Mouse (Mus musculus) left cerebral cortex, postnatal 14 days (tissue): ENCODE measurements around the gene Cog3. TPM values are rescaled to one million over a fixed set of nuclear protein-coding genes. Genes with fewer than 3 reads are reported as not detected.

ENCODE experiments used
- DNase-seq, 2 experiments: peaks; one replicate each; pipeline ENCODE4 v3.0.0; 2021 to 2022; ENCODE audit warnings: low spot score in 2 of 2, mixed read lengths in 1 of 2
- intact Hi-C: fragments of 180-260 bp; cut with DNase I; formaldehyde crosslinking; loops from one replicate; pipeline ENCODE4 v1.15.1; 2025
- total RNA-seq, 2 experiments: library from RNA; stranded (reverse); gene quantifications; 2 replicates each; pipeline ENCODE4 v1.2.3; 2021

The Cog3 gene
- total RNA-seq, 2 experiments from 2014 or later: 22.8 to 23.2 TPM

DNA sequence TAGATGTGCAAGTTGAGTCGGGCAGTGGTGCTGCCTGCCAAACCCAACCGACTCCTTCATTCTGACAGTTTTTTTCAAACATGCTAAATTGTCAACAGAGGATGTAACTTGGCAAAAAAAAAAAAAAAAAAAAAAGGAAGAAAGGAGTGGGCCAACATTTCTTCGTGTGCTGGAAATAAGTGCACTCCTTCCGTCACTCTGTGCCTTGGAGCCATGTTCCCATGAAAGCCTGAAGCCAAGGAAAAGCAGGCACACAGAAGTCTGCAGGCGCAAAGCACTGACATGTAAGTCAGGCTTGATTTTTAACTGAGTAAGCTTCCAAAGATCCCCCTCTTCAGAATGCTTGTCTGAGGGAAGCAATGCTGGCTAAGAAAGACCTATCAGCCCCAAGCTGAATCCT lies 41.6 kb downstream of the Cog3 start:
- intact Hi-C loops: loop anchor here (10.0 kb wide), 1 partner anchor 258 kb away; the partner anchor contains the start of gene Siah3
- DNase-seq: no peak

DNA sequence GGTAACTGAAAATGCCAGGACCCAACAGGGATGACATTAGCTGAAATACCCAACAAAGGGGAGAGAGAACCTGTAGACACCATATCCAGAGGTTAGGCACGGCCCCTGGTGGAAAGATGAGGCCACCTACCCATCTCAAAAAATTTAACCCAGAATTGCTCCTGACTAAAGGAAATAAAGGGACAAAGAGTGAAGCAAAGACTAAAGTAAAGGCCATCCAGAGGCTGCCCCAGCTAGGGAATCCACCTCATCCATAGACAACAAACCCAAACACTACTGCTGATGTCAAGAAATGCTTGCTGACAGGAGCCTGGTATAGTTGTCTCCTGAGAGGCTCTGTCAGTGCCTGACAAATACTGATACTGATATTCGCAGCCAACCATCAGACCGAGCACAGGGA lies 42.6 kb downstream of the Cog3 start:
- intact Hi-C loops: loop anchor here (10.0 kb wide), 1 partner anchor 257 kb away; the partner anchor contains the start of gene Siah3
- DNase-seq: no peak

DNA sequence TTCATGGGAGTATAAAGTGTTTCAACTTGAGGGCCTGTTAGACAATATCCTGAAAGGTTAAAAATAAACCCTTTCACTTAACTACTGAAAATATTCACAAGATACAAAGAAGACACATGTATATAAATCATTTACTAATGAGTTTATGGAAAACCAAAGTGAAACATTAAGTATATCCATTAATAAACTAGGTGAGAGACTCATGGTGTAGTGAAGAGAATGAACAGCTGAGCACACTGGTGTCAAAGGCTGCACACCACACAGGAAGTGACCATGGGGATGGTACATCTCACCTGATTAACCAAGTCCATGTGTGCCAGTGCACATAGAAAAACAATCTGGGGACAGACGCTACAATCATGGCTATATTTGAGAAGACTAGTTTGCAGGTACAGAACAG lies 45.3 kb downstream of the Cog3 start:
- intact Hi-C loops: loop anchor here (5.0 kb wide), 1 partner anchor 67 kb away; the partner anchor contains the start of gene Erich6b
- no peak for DNase-seq

DNA sequence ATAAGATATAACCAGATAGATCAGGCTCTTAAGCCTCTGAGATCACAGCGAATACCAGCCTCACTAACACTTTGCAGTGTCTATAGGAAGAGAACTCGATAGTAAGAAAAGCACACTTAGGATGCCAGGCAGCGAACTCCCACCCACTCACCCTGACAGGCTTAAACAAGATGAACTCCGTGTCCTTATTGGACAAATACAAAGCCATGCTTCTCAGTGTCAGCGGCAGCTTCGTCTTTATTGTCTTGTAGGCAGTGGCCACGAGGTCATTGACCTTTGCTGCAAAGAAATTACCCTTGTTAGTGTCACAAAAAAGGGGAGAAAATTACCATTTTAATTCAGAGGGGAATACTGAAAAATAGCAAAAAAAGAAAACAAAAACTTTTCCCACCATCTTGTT lies 46.5 kb downstream of the Cog3 start:
- DNase-seq: no peak
- intact Hi-C loops: loop anchor here (5.0 kb wide), 1 partner anchor 65 kb away; the partner anchor contains the start of gene Erich6b

DNA sequence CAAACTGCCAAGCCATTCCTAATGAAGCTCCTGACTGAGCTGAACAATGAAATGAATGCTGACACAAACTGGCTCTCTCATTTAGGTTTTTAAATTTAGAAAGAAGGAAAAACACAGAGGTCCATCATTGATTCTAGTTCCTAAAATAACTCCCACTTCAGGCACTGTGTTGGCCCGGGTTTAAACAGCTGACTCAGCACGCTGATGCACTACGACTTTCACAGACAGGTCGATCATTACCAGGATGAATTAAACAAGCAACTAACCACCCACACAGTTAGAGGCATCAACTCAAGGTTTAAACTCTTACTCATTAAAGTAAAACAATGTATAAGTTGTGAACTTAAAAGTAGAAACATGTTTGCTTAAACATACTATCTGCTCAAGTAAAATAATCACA lies 47.7 kb downstream of the Cog3 start:
- no peak for DNase-seq
- intact Hi-C loops: loop anchor here (5.0 kb wide), 1 partner anchor 64 kb away; the partner anchor contains the start of gene Erich6b

DNA sequence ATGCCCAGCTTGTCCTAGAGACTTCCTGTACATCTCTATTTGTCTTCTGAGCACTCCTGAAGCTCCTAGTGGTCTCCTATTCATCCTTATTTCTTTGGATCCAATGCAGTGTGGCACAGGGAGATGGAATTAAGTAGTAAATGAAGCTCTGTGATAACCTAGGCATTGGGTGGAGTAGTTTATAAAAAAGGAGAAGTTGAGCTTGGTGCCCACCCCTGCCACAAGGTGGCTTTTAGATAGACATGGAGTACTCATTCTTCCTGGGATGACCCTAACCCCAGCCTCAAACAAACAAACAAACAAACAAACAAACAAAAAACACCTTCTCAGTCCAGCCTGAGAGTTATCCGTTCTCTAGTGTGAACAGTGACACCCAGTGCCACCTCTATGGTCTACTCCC lies 56.4 kb downstream of the Cog3 start:
- DNase-seq: no peak
- intact Hi-C loops: no loop called here

DNA sequence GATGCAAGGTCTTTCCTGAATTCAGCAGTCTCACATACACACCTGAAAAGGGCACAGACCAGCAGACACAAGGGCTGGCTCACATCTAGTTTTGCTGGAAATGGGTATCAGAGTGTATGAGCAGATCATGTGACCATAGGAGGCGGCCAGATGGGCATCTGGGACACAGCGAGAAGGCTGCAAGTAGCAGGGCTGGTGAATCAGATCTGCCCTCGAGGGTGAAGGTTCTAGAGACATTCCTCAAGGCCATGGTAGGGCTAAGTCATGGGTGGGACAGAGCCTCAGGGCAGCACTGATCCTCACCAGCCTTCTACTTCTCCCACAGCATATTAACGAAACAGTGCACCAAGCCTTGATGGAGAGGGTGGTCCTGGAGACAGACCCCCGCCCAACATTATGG lies 58.2 kb downstream of the Cog3 start:
- DNase-seq: no peak
- intact Hi-C loops: no loop called here

DNA sequence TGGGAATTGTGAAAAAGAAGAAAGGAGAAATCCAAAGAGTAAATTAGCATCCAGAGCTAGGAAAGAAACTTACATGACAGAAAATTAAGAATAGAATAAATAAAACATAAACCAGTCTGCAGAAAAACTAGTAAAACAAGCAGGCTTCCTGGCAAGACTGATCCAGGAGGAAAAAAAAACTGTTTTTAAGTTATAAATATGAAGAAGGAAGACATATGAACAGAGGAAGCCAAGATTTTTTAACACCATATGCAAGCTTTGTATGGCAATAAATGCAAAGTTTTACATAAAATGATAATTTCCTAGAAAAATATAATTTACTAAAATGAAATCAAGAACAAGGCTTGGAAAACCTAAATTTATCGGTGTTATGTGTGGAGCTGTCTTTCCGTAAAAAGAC lies 63.9 kb downstream of the Cog3 start:
- DNase-seq: no peak
- intact Hi-C loops: no loop called here

DNA sequence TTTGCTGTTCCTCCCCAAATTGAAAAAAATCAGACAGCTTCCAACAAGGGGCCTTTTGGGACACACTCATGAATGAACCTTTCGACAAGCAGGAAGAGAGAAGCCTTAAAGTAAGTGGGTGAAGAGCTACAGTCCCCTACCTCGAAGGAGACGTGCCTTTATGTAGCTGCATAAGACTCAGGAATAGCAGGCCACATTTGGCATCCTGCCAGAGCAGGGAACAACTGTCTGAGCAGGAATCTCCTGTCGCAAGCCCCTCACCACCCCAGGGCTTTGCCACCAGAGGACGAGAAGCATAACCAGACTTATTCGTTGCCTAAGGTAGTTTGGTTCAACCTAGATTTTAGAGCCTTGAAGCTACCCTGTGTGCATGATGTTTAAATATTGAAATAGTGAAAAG lies 78.0 kb downstream of the Cog3 start:
- intact Hi-C loops: no loop called here
- DNase-seq: no peak

DNA sequence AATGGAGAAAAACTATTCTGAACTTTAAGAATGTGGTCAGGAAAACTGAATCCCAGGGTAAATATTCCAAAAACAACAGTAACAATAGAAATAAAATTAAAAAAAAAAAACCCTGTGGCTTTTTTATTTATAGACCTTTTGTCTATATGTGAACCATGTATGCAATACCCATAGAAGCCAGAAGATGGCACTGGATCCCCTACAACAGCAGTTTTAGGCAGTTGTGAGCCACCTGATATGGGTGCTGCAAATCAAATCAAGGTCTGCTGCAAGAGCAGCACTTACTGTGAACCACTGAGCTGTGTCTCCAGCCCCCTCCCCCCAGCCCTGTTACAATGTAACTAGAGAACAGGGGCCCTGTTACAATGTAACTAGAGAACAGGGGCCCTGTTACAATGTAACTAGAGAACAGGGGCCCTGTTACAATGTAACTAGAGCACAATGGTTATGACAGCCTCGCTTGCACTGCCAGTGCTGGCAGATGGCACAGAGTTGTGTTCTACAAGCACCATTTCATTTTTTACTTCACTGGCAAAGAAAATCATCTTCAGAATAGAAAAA lies 85.2 kb downstream of the Cog3 start:
- intact Hi-C loops: no loop called here
- no peak for DNase-seq

DNA sequence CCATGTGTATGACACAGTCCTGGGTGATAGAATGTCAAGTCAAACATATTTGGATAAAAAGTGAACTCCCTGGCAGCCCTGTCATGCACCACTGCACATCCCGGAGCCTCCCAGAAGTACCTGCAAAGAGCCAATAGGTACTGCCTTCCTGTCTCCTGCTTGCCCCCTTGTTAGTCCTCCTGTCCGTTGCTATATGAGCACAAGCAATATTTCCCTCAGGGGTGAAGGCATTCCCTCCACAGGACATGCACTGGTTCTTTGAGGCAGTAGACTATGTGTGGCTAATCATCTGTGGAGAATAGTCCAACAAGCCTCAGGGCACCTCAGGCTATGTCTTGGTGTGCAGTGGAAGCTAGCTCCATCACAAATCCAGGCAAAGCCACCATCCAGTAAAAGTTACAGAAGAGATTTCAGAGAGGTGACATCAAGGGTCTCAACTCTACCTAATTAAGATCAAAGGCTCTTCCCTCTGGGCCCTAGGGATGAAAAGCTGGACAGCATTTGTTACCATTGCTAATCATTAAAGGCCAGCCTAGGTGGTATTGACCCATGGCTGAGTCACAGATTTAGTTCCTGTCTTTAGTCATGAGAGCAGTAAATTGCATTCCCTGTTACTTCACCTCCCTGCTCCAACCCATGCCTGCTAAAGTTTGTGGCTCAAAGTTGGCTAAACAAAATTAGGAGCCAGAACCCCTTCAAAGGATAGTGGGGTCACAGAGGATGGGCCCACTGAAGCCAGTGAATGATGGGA lies 88.7 kb downstream of the Cog3 start:
- DNase-seq: no peak
- intact Hi-C loops: no loop called here

DNA sequence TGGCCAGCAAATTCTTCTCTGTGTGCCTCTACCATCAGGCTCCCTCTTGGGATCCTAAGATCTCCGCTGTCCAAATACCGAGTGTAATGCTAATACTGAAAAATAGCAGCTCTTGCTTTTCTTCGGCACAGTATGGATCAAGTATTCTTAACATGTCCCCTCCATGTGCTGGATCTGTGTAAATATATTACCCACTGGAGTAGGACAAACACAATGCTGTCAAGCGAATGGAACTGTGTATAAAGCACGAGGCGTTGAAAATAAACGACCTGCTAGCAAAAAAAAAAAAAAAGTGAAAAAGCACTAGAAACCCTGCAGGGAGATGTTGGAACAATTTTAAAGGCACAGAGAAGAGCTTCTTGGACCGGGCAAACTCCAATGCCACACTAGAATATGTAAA lies 92.8 kb downstream of the Cog3 start:
- intact Hi-C loops: no loop called here
- no peak for DNase-seq

DNA sequence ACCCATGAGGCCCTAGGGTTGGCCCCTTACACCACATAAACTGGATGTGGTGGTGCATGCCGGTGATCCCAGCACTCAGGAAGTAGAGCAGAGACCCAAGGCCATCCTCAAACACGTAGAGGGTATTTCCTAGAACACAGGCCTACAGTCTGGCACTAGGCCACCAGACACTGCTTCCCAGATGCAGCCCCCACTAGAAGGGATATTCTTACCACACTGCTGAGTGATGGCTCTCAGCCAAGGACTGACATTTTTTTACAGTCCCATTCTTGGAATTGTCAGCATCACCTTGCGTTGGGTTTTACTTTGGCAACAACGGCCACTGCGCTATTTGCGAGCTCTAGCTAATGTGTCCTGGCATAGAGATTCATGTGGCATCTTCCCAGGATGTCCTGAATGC lies 93.4 kb downstream of the Cog3 start:
- intact Hi-C loops: no loop called here
- DNase-seq: peak; percentile 34 to 60

Other genes starting within 250 kb of the Cog3 start
- not detected for gene Spert, start 161.4 kb downstream of the Cog3 start, total RNA-seq
- not detected for gene Erich6b, start 112.3 kb downstream of the Cog3 start, total RNA-seq
- gene Slc25a30, start 32.5 kb upstream of the Cog3 start, total RNA-seq: 10 to 100 TPM in 1 of 2 experiments, 1 to 10 TPM in 1; 9.9 to 10.9 TPM
- gene Tpt1, start 90.6 kb upstream of the Cog3 start, total RNA-seq: 1,000 to 10,000 TPM; 1,045 to 1,071 TPM
- 10 to 100 TPM in 1 of 2 experiments, 1 to 10 TPM in 1; 10.0 to 14.7 TPM for gene Kctd4, start 200.5 kb upstream of the Cog3 start, total RNA-seq